Mouse (Mus musculus) heart, embryonic 11.5 days (tissue): ENCODE measurements around the gene Smurf1. TPM values are rescaled to one million over a fixed set of nuclear protein-coding genes. Genes with fewer than 3 reads are reported as not detected.

ENCODE experiments used
- ATAC-seq: fragments of 200-750 bp; cut with Nextera tagmentation; replicated peaks from 2 replicates; pipeline ENCODE4 v1.8.0; 2017; ENCODE audit warnings: moderate library complexity; ENCODE audit not compliant: insufficient number of reproducible peaks, low FRiP score, low TSS enrichment
- H3K27ac ChIP-seq: fragments of 300-500 bp; sonication (generic); 2 replicates; pipeline ENCODE4 v1.5.1; 2014; ENCODE audit warnings: mild to moderate bottlenecking, low read depth, low read length
- H3K27me3 ChIP-seq: fragments of 300-500 bp; sonication (generic); 2 replicates; pipeline ENCODE4 v1.6.1; 2014; ENCODE audit warnings: mild to moderate bottlenecking, low read length, mixed read lengths; ENCODE audit not compliant: control insufficient read depth, insufficient read depth
- H3K36me3 ChIP-seq: fragments of 300-500 bp; sonication (generic); 2 replicates; pipeline ENCODE4 v1.6.1; 2014; ENCODE audit warnings: mild to moderate bottlenecking, low read length, moderate library complexity, mixed read lengths; ENCODE audit not compliant: control insufficient read depth, insufficient read depth
- H3K4me1 ChIP-seq: fragments of 300-500 bp; sonication (generic); 2 replicates; pipeline ENCODE4 v1.6.1; 2014; ENCODE audit warnings: low read length; ENCODE audit not compliant: control insufficient read depth, insufficient read depth
- H3K4me2 ChIP-seq: fragments of 300-500 bp; sonication (generic); 2 replicates; pipeline ENCODE4 v1.6.1; 2014; ENCODE audit warnings: mild to moderate bottlenecking, moderate library complexity
- H3K4me3 ChIP-seq: fragments of 300-500 bp; sonication (generic); 2 replicates; pipeline ENCODE4 v1.5.1; 2014; ENCODE audit warnings: low read depth, low read length
- H3K9ac ChIP-seq: fragments of 300-500 bp; sonication (generic); 2 replicates; pipeline ENCODE4 v1.6.1; 2014; ENCODE audit warnings: mild to moderate bottlenecking, low read depth, low read length, moderate library complexity
- H3K9me3 ChIP-seq: fragments of 300-500 bp; sonication (generic); replicated peaks from 2 replicates; pipeline ENCODE4 v1.6.1; 2016; ENCODE audit warnings: low read length; ENCODE audit not compliant: control insufficient read depth
- WGBS: fragments of 180-500 bp; shearing (Covaris S2); extraction: QIAGEN DNeasy Blood & Tissue Kit; methylation state at CpG from one replicate; pipeline ENCODE4 v1.1.7; 2014; ENCODE audit not compliant: insufficient replicate concordance; 5-methylcytosine and 5-hydroxymethylcytosine counted together
- polyA plus RNA-seq: library from polyadenylated mRNA; unstranded; fragments of >200 nt; fragmentation: Nextera tagmentation; extraction: Ambion mirVana; gene quantifications from 2 replicates; pipeline ENCODE4 v1.2.1, GENCODE M21; 2014

Gene Smurf1
- polyA plus RNA-seq, 1 experiment from 2014 or later: 14.3 TPM

DNA sequence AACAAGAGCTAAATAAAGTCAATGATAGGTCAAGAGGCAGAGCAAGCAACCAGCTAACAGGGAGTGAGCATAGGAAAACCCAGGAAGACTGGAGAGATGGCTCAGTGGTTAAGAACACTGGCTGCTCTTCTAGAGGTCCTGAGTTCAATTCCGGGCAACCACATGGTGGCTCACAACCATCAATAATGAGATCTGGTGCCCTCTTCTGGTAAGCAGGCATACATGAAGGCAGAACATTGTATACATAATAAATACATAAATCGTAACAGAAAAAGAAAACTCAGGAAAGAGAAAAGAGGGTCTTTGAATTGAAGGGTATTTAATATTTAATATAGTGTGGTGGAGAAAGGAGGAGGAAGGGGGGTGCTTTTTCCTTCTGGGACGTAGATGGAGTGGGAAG is 5.6 kb upstream of the Smurf1 start:
- 81% methylated on average over 3 of the region's 3 CpGs for WGBS
- Histone ChIP-seq H3K4me1 (no peaks in the 10 kb centered on the region), H3K9ac (no peak overlapping the region), H3K4me2 (no peak overlapping the region), H3K9me3 (no peaks in the 10 kb centered on the region), H3K4me3 (no peak overlapping the region), H3K36me3 (no peaks in the 10 kb centered on the region), H3K27me3 (peaks cover 10% of the 10 kb centered on the region; the same call in 1 of the 2 replicates), H3K27ac (no peak overlapping the region)
- no peak for ATAC-seq

- H3K4me3 ChIP-seq: peak overlapping the region; percentile 90
- H3K27ac ChIP-seq: peak overlapping the region; percentile 94
- peak overlapping the region; percentile 75 for H3K4me2 ChIP-seq
- H3K9me3 ChIP-seq: no peaks in the 10 kb centered on the region
- ATAC-seq: peak; percentile 77
- peaks cover 12% of the 10 kb centered on the region; the same call in 1 of the 2 replicates for H3K4me1 ChIP-seq
- peak overlapping the region; percentile 91 for H3K9ac ChIP-seq
- H3K27me3 ChIP-seq: peaks cover 7% of the 10 kb centered on the region; the same call in 1 of the 2 replicates
- no peaks in the 10 kb centered on the region for H3K36me3 ChIP-seq
- 3% methylated on average over 13 of the region's 56 CpGs for WGBS
These were observed 592 bp downstream of the Smurf1 start for GRCm38 (mm10) chr5:144964872-144965638.

GRCm38 (mm10) chr5:144964465-144964864 is 1.2 kb downstream of the Smurf1 start:
- Histone ChIP-seq H3K4me3 (peak overlapping the region; percentile 90), H3K27ac (peak overlapping the region; percentile 11; the same call in 1 of the 2 replicates), H3K9me3 (no peaks in the 10 kb centered on the region), H3K27me3 (peaks cover 7% of the 10 kb centered on the region; the same call in 1 of the 2 replicates), H3K9ac (no peak overlapping the region), H3K4me2 (peak overlapping the region; percentile 75), H3K36me3 (no peaks in the 10 kb centered on the region), H3K4me1 (peaks cover 12% of the 10 kb centered on the region; the same call in 1 of the 2 replicates)
- WGBS: 23% methylated on average over 8 of the region's 8 CpGs
- peak; percentile 11 for ATAC-seq

DNA sequence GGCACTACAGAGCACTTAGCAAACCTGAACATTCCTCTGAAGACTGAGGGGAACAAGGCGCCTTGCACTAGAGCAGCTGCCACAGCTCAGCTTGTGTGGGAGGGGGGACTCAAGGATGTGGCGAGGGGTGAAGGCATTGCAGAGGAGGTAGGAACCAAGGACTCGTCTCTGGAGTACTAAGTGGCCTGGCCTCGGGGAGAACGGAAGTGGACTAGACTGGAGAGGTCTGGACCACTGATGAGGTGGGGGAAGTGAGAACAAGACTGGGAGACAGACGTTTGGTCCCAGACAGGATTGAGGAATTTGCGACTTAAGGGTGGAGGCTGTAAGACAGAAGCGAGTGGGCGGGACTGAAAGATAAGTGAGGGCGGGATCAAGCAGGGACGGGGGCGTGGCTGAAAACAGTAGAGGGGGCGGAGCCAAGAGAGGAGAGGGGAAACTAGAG is 1.8 kb downstream of the Smurf1 start:
- Histone ChIP-seq H3K36me3 (no peaks in the 10 kb centered on the region), H3K9ac (no peak overlapping the region; the same call in 1 of the 2 replicates), H3K4me1 (peaks cover 16% of the 10 kb centered on the region; the same call in 1 of the 2 replicates), H3K27ac (peak overlapping the region; percentile 65), H3K4me3 (peak overlapping the region; percentile 11), H3K27me3 (peaks cover 7% of the 10 kb centered on the region; the same call in 1 of the 2 replicates), H3K9me3 (no peaks in the 10 kb centered on the region), H3K4me2 (peak overlapping the region; percentile 46)
- 3% methylated on average over 13 of the region's 13 CpGs for WGBS
- ATAC-seq: no peak; the same call in 1 of the 2 replicates

DNA sequence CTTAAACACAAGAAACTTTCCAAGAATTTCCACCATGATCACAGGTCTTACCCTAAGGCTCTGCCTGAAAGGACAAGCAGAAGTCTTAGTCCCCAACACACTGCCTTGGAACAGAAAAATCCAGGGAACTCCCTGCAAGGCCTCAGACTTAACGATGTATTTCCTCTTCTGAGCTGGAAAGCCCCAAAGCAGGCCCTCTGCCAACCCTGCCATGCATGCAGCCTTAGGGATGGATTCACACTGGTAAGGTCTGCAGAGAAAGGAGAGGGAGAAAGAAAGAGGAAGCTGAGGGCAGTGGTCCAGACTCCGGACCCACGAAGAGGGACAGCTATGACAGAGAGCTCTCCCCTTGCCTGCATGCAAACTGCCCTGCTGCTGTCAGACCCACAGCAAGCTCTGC is 2.2 kb downstream of the Smurf1 start:
- peak overlapping the region; percentile 46 for H3K4me2 ChIP-seq
- H3K4me3 ChIP-seq: peak overlapping the region; percentile 11
- H3K27me3 ChIP-seq: peaks cover 7% of the 10 kb centered on the region; the same call in 1 of the 2 replicates
- H3K9ac ChIP-seq: no peak overlapping the region; the same call in 1 of the 2 replicates
- H3K36me3 ChIP-seq: no peaks in the 10 kb centered on the region
- WGBS: 50% methylated on average over 3 of the region's 3 CpGs
- ATAC-seq: no peak
- H3K4me1 ChIP-seq: peaks cover 19% of the 10 kb centered on the region; the same call in 1 of the 2 replicates
- H3K27ac ChIP-seq: peak overlapping the region; percentile 65
- no peaks in the 10 kb centered on the region for H3K9me3 ChIP-seq

- Histone ChIP-seq H3K27me3 (no peaks in the 10 kb centered on the region), H3K4me2 (no peak overlapping the region), H3K27ac (no peak overlapping the region), H3K36me3 (no peaks in the 10 kb centered on the region), H3K9me3 (no peaks in the 10 kb centered on the region), H3K9ac (no peak overlapping the region), H3K4me3 (no peak overlapping the region), H3K4me1 (peaks cover 19% of the 10 kb centered on the region)
- ATAC-seq: no peak
- 83% methylated on average over 9 of the region's 9 CpGs for WGBS
These were observed 7.4 kb downstream of the Smurf1 start for GRCm38 (mm10) chr5:144958271-144958670.

- Histone ChIP-seq H3K4me2 (no peak overlapping the region), H3K9me3 (no peaks in the 10 kb centered on the region), H3K27ac (no peak overlapping the region), H3K4me3 (no peak overlapping the region), H3K9ac (no peak overlapping the region), H3K27me3 (no peaks in the 10 kb centered on the region), H3K4me1 (peaks cover 19% of the 10 kb centered on the region), H3K36me3 (no peaks in the 10 kb centered on the region)
- WGBS: 84% methylated on average over 7 of the region's 7 CpGs
- ATAC-seq: no peak
These were observed 11.2 kb downstream of the Smurf1 start for GRCm38 (mm10) chr5:144954432-144954831.

DNA sequence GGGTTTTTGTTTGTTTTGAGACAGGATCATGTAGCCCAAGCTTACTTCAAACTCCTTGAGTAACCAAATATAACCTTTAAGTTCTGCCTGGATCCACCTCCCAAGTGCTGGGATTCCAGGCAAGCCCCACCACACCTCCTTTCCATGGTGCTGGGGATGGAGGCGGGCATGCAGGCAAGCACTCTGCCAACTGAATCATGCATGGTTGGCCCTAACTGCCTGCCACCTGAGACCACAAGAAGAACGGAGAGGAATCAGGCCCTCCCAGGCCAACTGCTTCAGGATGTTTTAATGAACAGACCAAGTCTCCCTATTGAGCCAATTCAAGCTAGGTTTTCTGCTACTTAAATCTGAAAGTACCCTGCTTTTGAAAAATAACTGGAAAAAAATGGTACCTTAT is 13.1 kb downstream of the Smurf1 start:
- no peak overlapping the region for H3K4me2 ChIP-seq
- WGBS: 65% methylated on average over 2 of the region's 2 CpGs

More for the DNA sequence above, 13.1 kb downstream of the Smurf1 start:
- Histone ChIP-seq H3K4me3 (no peak overlapping the region), H3K36me3 (no peaks in the 10 kb centered on the region), H3K9me3 (no peaks in the 10 kb centered on the region), H3K9ac (no peak overlapping the region), H3K27me3 (no peaks in the 10 kb centered on the region), H3K27ac (no peak overlapping the region), H3K4me1 (peaks cover 9% of the 10 kb centered on the region)
- no peak for ATAC-seq
